Mouse (Mus musculus): ENCODE measurements around the gene Riiad1. TPM values are rescaled to one million over a fixed set of nuclear protein-coding genes. Genes with fewer than 3 reads are reported as not detected.

The Riiad1 gene
- total and polyA plus RNA-seq, 3 experiments: 0.99 to 1.3 (median 1.2) TPM

GRCm38 (mm10) chr3:94477981-94478422, 2.1 kb downstream of the Riiad1 start, which contains the start of gene Celf3:
Gene Celf3, plus strand, starts transcription at chr3:94478295.
- Histone ChIP-seq H3K79me2 (replicated peaks; ENCODE audit: control insufficient read depth, insufficient read depth, low read length) (no peaks in the 10 kb centered on the region), H3K9ac (ENCODE audit: low read depth, low read length) (no peak within 1 kb of the TSS), H3K27me3 (ENCODE audit: control insufficient read depth, insufficient read depth, low read length) (no peaks in the 10 kb centered on the region), H3K27ac (no peak within 1 kb of the TSS), H3K36me3 (ENCODE audit: control insufficient read depth, insufficient read depth, low read length) (no peaks in the 10 kb centered on the region), H3K4me3 (no peak within 1 kb of the TSS), H3K4me1 (ENCODE audit: control insufficient read depth, insufficient read depth, low read length) (no peaks in the 10 kb centered on the region; the same call in 1 of the 2 replicates)
- intact Hi-C loops (cut with DNase I): no loop called here
- DNase-seq: no peak
- no peak for TF ChIP-seq EP300 (IDR thresholded peaks at IDR 0.05; ENCODE audit: insufficient read depth, low read depth, low read length)
- TF ChIP-seq CTCF (IDR thresholded peaks at IDR 0.05): no peak
- TF ChIP-seq POLR2A (IDR thresholded peaks at IDR 0.05; ENCODE audit: insufficient read depth, low read depth, low read length): no peak
- WGBS: 6% methylated on average over 14 of the region's 14 CpGs

DNA sequence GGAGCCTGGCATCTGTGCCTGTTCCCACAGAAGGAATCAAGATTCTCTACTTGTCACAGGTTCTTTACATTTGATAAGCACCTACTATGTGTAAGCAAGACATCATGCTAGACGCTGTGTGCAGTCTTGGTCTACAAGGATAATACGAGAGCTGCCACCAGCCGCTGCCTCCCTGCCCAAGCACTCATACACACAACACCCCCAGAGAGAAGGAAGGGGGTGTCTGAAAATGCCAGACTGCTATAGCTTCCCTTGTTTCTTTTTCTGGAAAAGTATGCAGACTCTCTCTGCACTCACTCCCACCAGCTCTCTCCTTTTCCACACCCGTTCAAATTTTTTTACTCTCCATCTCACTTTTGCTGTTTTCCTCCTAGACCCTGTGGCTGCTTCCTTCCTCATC, 2.7 kb downstream of the Riiad1 start:
- no peak for DNase-seq
- no peak overlapping the region for H3K27ac ChIP-seq
- H3K4me3 ChIP-seq: no peak overlapping the region
- no peaks in the 10 kb centered on the region for H3K36me3 ChIP-seq (ENCODE audit: control insufficient read depth, insufficient read depth, low read length)
- H3K27me3 ChIP-seq (ENCODE audit: control insufficient read depth, insufficient read depth, low read length): no peaks in the 10 kb centered on the region
- WGBS: 66% methylated on average over 4 of the region's 4 CpGs
- TF ChIP-seq EP300 (IDR thresholded peaks at IDR 0.05; ENCODE audit: insufficient read depth, low read depth, low read length): no peak
- no peak for TF ChIP-seq CTCF (IDR thresholded peaks at IDR 0.05)
- TF ChIP-seq POLR2A (IDR thresholded peaks at IDR 0.05; ENCODE audit: insufficient read depth, low read depth, low read length): no peak
- no peaks in the 10 kb centered on the region for H3K79me2 ChIP-seq (replicated peaks; ENCODE audit: control insufficient read depth, insufficient read depth, low read length)
- no peak overlapping the region for H3K9ac ChIP-seq (ENCODE audit: low read depth, low read length)
- no peaks in the 10 kb centered on the region; the same call in 1 of the 2 replicates for H3K4me1 ChIP-seq (ENCODE audit: control insufficient read depth, insufficient read depth, low read length)
- intact Hi-C loops (cut with DNase I): no loop called here

DNA sequence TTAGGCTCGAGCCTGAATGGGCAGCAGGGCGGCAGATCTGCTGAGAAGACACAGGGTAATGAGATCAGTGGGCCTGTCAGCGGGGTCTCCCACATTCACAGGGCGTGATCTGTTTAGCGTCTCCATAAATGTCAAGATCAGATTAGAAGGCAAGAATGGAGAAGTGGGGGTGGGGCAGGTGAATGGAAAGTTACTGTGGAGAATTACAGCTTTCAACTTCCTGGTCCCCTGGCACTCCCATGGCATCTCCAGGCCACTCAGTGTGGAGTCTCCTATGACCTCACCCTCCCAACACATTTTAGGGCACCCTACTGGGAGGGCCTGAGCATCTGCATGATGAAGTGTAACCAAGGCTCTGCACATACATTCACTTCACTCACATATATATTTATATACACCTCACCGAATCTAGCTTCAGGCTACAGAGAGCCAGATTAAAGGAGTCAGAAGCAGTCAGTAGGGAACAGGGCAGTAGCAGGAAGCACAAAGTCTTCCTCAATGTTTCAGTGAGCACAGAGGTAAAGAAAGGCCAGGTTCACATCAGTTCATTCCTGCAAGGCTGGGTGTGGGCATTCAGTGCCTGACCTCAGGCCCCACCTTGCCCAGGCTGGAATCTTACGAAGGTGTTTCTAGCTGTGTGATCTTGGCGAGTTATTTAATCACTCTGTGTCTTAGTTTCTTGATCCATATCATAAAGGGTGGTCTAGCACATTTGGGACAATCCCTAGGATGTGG, 3.7 kb downstream of the Riiad1 start:
- WGBS: 62% methylated on average over 8 of the region's 8 CpGs
- Histone ChIP-seq H3K4me1 (ENCODE audit: control insufficient read depth, insufficient read depth, low read length) (no peaks in the 10 kb centered on the region; the same call in 1 of the 2 replicates), H3K27ac (no peak overlapping the region), H3K79me2 (replicated peaks; ENCODE audit: control insufficient read depth, insufficient read depth, low read length) (no peaks in the 10 kb centered on the region), H3K4me3 (no peak overlapping the region), H3K36me3 (ENCODE audit: control insufficient read depth, insufficient read depth, low read length) (no peaks in the 10 kb centered on the region), H3K27me3 (ENCODE audit: control insufficient read depth, insufficient read depth, low read length) (no peaks in the 10 kb centered on the region), H3K9ac (ENCODE audit: low read depth, low read length) (no peak overlapping the region)
- no peak for DNase-seq
- intact Hi-C loops (cut with DNase I): no loop called here
- TF ChIP-seq EP300 (IDR thresholded peaks at IDR 0.05; ENCODE audit: insufficient read depth, low read depth, low read length): no peak
- no peak for TF ChIP-seq POLR2A (IDR thresholded peaks at IDR 0.05; ENCODE audit: insufficient read depth, low read depth, low read length)
- TF ChIP-seq CTCF (IDR thresholded peaks at IDR 0.05): no peak

DNA sequence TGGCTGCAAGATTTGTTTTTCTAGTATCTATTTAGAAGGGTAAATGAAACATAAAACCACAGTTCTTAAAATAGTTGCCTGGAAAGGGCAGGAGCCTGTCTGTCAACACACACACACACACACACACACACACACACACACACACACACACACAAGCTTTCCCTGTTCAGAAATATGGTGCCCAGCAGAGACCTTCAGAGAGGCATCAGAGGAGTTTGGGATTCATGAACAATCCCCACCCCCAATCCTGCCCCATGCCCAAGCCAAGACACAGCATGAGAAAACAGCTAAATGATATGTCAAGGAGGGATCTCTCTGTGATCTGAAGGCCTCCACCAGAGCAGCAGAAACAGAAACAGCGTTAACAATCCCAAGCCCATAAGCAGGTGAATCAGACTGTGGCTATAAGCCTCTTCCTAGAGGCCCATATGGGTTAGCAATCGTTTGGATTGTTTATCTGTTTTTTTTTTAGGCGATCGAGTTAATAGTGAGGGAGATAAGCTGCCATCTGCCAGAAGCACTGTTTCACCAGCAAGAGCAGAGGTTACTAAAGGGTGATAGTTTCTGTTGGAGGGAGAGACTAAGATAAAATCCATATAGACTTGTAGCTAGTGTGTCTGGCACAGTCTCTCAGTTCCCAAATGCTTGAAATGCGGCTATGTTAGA, 6.4 kb downstream of the Riiad1 start:
- no peaks in the 10 kb centered on the region for H3K36me3 ChIP-seq (ENCODE audit: control insufficient read depth, insufficient read depth, low read length)
- TF ChIP-seq CTCF (IDR thresholded peaks at IDR 0.05) (no peak), POLR2A (IDR thresholded peaks at IDR 0.05; ENCODE audit: insufficient read depth, low read depth, low read length) (no peak), EP300 (IDR thresholded peaks at IDR 0.05; ENCODE audit: insufficient read depth, low read depth, low read length) (no peak)
- no peaks in the 10 kb centered on the region for H3K27me3 ChIP-seq (ENCODE audit: control insufficient read depth, insufficient read depth, low read length)
- H3K4me3 ChIP-seq: no peak overlapping the region
- no peaks in the 10 kb centered on the region; the same call in 1 of the 2 replicates for H3K4me1 ChIP-seq (ENCODE audit: control insufficient read depth, insufficient read depth, low read length)
- WGBS: 51% methylated on average over 5 of the region's 5 CpGs
- DNase-seq: no peak
- no peak overlapping the region; the same call in 1 of the 2 replicates for H3K27ac ChIP-seq
- no peak overlapping the region for H3K9ac ChIP-seq (ENCODE audit: low read depth, low read length)
- H3K79me2 ChIP-seq (replicated peaks; ENCODE audit: control insufficient read depth, insufficient read depth, low read length): no peaks in the 10 kb centered on the region
- intact Hi-C loops (cut with DNase I): no loop called here

DNA sequence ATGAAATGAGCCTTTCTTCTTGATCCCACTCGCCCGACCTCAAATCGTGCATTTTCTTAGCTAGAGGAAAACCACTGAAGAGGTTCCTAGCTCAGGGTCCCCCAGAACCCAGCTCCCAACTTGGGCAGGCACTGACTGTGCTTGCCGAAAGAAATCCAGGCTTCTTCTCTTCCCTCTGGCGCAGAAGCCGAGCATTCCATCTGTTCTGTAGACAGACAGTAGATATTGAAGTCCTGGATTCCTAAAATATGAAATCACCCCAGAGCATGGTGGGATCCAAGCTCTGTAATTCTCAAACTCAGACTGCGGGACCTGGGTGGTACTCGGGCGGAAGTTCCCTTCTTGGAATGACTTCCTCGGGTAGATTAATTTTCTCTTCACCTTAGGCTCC, 7.0 kb downstream of the Riiad1 start:
- WGBS: 46% methylated on average over 10 of the region's 10 CpGs
- no peaks in the 10 kb centered on the region for H3K79me2 ChIP-seq (replicated peaks; ENCODE audit: control insufficient read depth, insufficient read depth, low read length)
- intact Hi-C loops (cut with DNase I): no loop called here
- no peak overlapping the region for H3K9ac ChIP-seq (ENCODE audit: low read depth, low read length)
- no peaks in the 10 kb centered on the region; the same call in 1 of the 2 replicates for H3K4me1 ChIP-seq (ENCODE audit: control insufficient read depth, insufficient read depth, low read length)
- TF ChIP-seq POLR2A (IDR thresholded peaks at IDR 0.05; ENCODE audit: insufficient read depth, low read depth, low read length) (no peak), EP300 (IDR thresholded peaks at IDR 0.05; ENCODE audit: insufficient read depth, low read depth, low read length) (no peak), CTCF (IDR thresholded peaks at IDR 0.05) (no peak)
- H3K27me3 ChIP-seq (ENCODE audit: control insufficient read depth, insufficient read depth, low read length): no peaks in the 10 kb centered on the region
- DNase-seq: no peak
- H3K27ac ChIP-seq: peak overlapping the region; percentile 49; the same call in 1 of the 2 replicates
- H3K36me3 ChIP-seq (ENCODE audit: control insufficient read depth, insufficient read depth, low read length): no peaks in the 10 kb centered on the region
- no peak overlapping the region for H3K4me3 ChIP-seq
